29 mouse cellular contexts compared by ENCODE assay signal in genomic region chr12:14063276-14063675, GRCm38 (mm10).
"Had no signal": no experiment of that assay in that cellular context is flagged by ENCODE, and none has a peak within 500 bp of the region (broad histone marks: within the 10 kb centered on the region; RNA-seq: fewer than 3 reads in every experiment).

No protein-coding gene starts in this region.

- H3K27ac ChIP-seq: heart, embryonic 10.5 days; heart, embryonic 13.5 days; heart, embryonic 15.5 days; hindbrain, embryonic 10.5 days; hindbrain, embryonic 12.5 days; hindbrain, embryonic 13.5 days; hindbrain, embryonic 14.5 days; hindbrain, embryonic 15.5 days; hindbrain, postnatal 0 days; intestine, embryonic 15.5 days; kidney, embryonic 15.5 days; kidney, postnatal 0 days; layer of hippocampus, adult 2 months; left cerebral cortex, adult 2 months had no signal

- DNase-seq: heart, postnatal 10 days; heart, postnatal 14 days; heart, postnatal 36 days; heart, postnatal 4 days; kidney, adult 11 months; kidney, adult 18-20 months; kidney, adult 2 months; kidney, adult 8-10 months; kidney, postnatal 10 days; kidney, postnatal 14 days; kidney, postnatal 25 days; kidney, postnatal 36 days; layer of hippocampus, adult 9-11 months; layer of hippocampus, postnatal 36 days had no signal

- H3K4me1 ChIP-seq: heart, embryonic 10.5 days; heart, embryonic 12.5 days; heart, embryonic 13.5 days; heart, embryonic 15.5 days; hindbrain, embryonic 10.5 days; hindbrain, embryonic 12.5 days; hindbrain, embryonic 13.5 days; hindbrain, embryonic 15.5 days; intestine, embryonic 15.5 days; kidney, embryonic 15.5 days had no signal

- H3K27me3 ChIP-seq: heart, embryonic 12.5 days; heart, embryonic 13.5 days; heart, embryonic 15.5 days; hindbrain, embryonic 12.5 days; hindbrain, embryonic 13.5 days; hindbrain, embryonic 15.5 days; intestine, embryonic 15.5 days; kidney, embryonic 15.5 days had no signal

- H3K4me3 ChIP-seq: heart, embryonic 10.5 days; heart, embryonic 12.5 days; heart, embryonic 13.5 days; heart, embryonic 15.5 days; hindbrain, embryonic 10.5 days; hindbrain, embryonic 12.5 days; hindbrain, embryonic 13.5 days; hindbrain, embryonic 15.5 days; intestine, embryonic 15.5 days; kidney, embryonic 15.5 days; layer of hippocampus, adult 2 months; left cerebral cortex, adult 2 months had no signal

- H3K9ac ChIP-seq: heart, embryonic 12.5 days; heart, embryonic 13.5 days; heart, embryonic 15.5 days; hindbrain, embryonic 12.5 days; hindbrain, embryonic 13.5 days; hindbrain, embryonic 14.5 days; hindbrain, embryonic 15.5 days; intestine, embryonic 15.5 days; kidney, embryonic 15.5 days had no signal

- H3K36me3 ChIP-seq: heart, embryonic 10.5 days; heart, embryonic 12.5 days; heart, embryonic 13.5 days; heart, embryonic 15.5 days; hindbrain, embryonic 10.5 days; hindbrain, embryonic 12.5 days; hindbrain, embryonic 13.5 days; hindbrain, embryonic 15.5 days; intestine, embryonic 15.5 days; kidney, embryonic 15.5 days had no signal

- H3K9me3 ChIP-seq: heart, embryonic 10.5 days; heart, embryonic 12.5 days; heart, embryonic 13.5 days; heart, embryonic 15.5 days; hindbrain, embryonic 10.5 days; hindbrain, embryonic 12.5 days; hindbrain, embryonic 13.5 days; hindbrain, embryonic 15.5 days; intestine, embryonic 15.5 days; kidney, embryonic 15.5 days had no signal
